Mouse (Mus musculus) MEL (cell line): Measurements from ENCODE around the gene Ccser1.

Source experiments
- CTCF ChIP-seq, 3 experiments: IDR thresholded peaks in 2 of 3; conservative IDR thresholded peaks in 1 of 3; 2 replicates each; pipeline ENCODE4 v1.5.1; 2011 to 2012; ENCODE audit warnings: low read length in 3 of 3, low read depth in 2 of 3, mild to moderate bottlenecking in 2 of 3, improper control_type of control experiment in 1 of 3, inconsistent platforms in 1 of 3, mixed read lengths in 1 of 3, moderate library complexity in 1 of 3; ENCODE audit not compliant: control insufficient read depth in 1 of 3, insufficient read depth in 1 of 3, poor library complexity in 1 of 3, severe bottlenecking in 1 of 3
- E2F4 ChIP-seq: IDR thresholded peaks from 2 replicates; pipeline ENCODE4 v1.6.1; 2011; ENCODE audit warnings: low read depth, low read length, improper control_type of control experiment, borderline replicate concordance
- MEF2A ChIP-seq: IDR thresholded peaks from 2 replicates; pipeline ENCODE4 v1.6.1; 2014; ENCODE audit warnings: low read depth, mild to moderate bottlenecking, inconsistent platforms, low read length, improper control_type of control experiment; ENCODE audit not compliant: poor library complexity, insufficient replicate concordance, severe bottlenecking; ENCODE audit errors: extremely low read depth
- POLR2A ChIP-seq, 2 experiments: IDR thresholded peaks; 2 replicates each; pipeline ENCODE4 v1.6.1; 2011 to 2012; ENCODE audit warnings: low read length in 2 of 2, mild to moderate bottlenecking in 2 of 2, control low read depth in 1 of 2, improper control_type of control experiment in 1 of 2, low read depth in 1 of 2, moderate library complexity in 1 of 2; ENCODE audit not compliant: control insufficient read depth in 1 of 2, insufficient read depth in 1 of 2, poor library complexity in 1 of 2
- SIN3A ChIP-seq: IDR thresholded peaks from 2 replicates; pipeline ENCODE4 v1.6.1; 2012; ENCODE audit warnings: low read length, improper control_type of control experiment, inconsistent platforms

DNA sequence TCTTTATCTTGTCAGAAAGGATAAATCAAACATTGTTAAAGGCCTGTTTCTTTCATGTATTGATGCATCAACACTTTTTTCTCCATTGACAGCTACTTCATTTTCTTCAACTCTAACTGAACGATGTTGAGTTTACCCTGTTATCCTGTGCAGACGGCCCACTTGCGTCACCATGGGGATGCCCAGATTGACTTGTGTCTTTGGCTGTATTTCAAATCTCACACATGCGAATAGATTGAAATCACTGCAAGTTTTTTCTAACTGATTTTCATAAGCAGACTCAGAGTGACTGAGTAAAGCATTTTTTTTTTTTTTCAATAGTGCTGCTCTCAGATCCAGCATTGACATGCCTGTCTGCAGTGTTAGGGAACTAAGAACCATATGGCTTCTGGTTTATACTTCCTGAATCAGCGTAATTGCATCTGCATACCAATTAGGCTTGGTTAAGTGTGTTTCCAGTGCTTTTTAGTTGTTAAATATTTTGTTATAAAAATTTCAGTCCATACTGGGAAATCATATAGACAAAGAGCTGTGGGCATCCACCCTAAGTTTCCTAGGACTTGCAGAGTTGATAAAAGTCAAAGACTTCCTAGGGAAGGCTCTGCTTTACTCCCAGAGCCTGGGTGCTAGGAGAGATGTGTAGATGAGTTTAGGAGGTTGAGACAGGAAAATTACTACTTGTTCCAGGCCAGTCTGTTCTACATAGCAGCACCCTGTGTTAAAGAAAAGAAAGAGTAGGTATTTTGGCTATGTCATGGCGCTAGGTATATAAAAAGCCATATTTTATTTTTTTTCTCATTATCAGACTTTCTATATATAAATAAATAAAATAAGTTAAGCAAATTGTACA is 116.3 kb downstream of the Ccser1 start:
- TF ChIP-seq POLR2A (IDR thresholded peaks at IDR 0.05; ENCODE audit: control insufficient read depth in 1 of 2, insufficient read depth in 1 of 2, low read depth in 1 of 2, low read length in 2 of 2, poor library complexity in 1 of 2) (no peak), SIN3A (no peak), E2F4 (no peak), CTCF (IDR thresholded peaks at IDR 0.05 in 2 of 3, conservative IDR thresholded peaks at IDR 0.05 in 1 of 3; ENCODE audit: control insufficient read depth in 1 of 3, insufficient read depth in 1 of 3, low read depth in 2 of 3, low read length in 3 of 3, poor library complexity in 1 of 3, severe bottlenecking in 1 of 3) (no peak), MEF2A (no peak)
